Mouse (Mus musculus): ENCODE measurements at regions not wholly inside any gene's neighbourhood (a gene's known extent, or its start where the extent isn't known, plus 50 kb on each side); places are given as distances from the start of the nearest gene placed in this dataset.
"Not testable (repeated sequence)": the region's sequence is repeated elsewhere in the genome, so short reads cannot be mapped to it uniquely, and the experiment has no call there.

GRCm38 (mm10) chr13:68049731-68050130, 186.6 kb downstream of the BC048507 start:
- TF ChIP-seq EP300 (IDR thresholded peaks at IDR 0.05; ENCODE audit: low read depth) = not testable (repeated sequence)
- TF ChIP-seq CTCF (IDR thresholded peaks at IDR 0.05; ENCODE audit: low read depth) = peak; percentile 32; the same call in 1 of the 2 replicates

Measured in liver, embryonic 14.5 days (tissue).